Mouse (Mus musculus) layer of hippocampus, postnatal 36 days (tissue): Measurements from ENCODE around the gene Rpl35a. TPM values are rescaled to one million over a fixed set of nuclear protein-coding genes. Genes with fewer than 3 reads are reported as not detected.

Experiments used
- microRNA-seq, 2 experiments: library from miRNA; unstranded; fragments of <30 nt; microRNA quantifications; one replicate each; pipeline ENCODE4 v1.2.0; 2021
- total RNA-seq, 2 experiments: library from RNA; stranded (reverse); gene quantifications; 2 replicates each; pipeline ENCODE4 v1.2.3; 2021

Rpl35a gene
- total RNA-seq, 2 experiments from 2014 or later: 296 to 306 TPM

Small RNAs within 50 kb of the gene (microRNA-seq; reads per million reads assigned to microRNA genes)
- 0 reads per million in 2 experiments for gene Gm22231
- gene Mir1947: 5.4 to 7.2 reads per million in 2 experiments

Other genes starting within 250 kb of the Rpl35a start
- not detected for gene Smbd1, start 246.0 kb upstream of the Rpl35a start, total RNA-seq
- gene Fyttd1, start 179.0 kb upstream of the Rpl35a start, total RNA-seq: 100 to 1,000 TPM; 114 to 118 TPM
- 10 to 100 TPM; 61.4 to 62.4 TPM for gene Rubcn, start 178.7 kb upstream of the Rpl35a start, total RNA-seq
- 10 to 100 TPM; 43.8 to 47.4 TPM for gene Lrch3, start 142.4 kb upstream of the Rpl35a start, total RNA-seq
- 1 to 10 TPM; 4.0 to 5.4 TPM for gene Iqcg, start 235 bp upstream of the Rpl35a start, total RNA-seq
- gene Lmln, start 6.1 kb downstream of the Rpl35a start, total RNA-seq: 10 to 100 TPM; 20.3 to 20.4 TPM
- 10 to 100 TPM; 18.4 to 19.9 TPM for gene Osbpl11, start 128.6 kb downstream of the Rpl35a start, total RNA-seq
- gene Snx4, start 195.0 kb downstream of the Rpl35a start, total RNA-seq: 10 to 100 TPM; 29.0 to 33.0 TPM